Mouse (Mus musculus) activated CD4-positive, CD25-positive, alpha-beta regulatory T cell, adult 4 months (primary cell): ENCODE measurements around the gene Cd200r1. TPM values are rescaled to one million over a fixed set of nuclear protein-coding genes. Genes with fewer than 3 reads are reported as not detected.
"Not testable (repeated sequence)": the region's sequence is repeated elsewhere in the genome, so short reads cannot be mapped to it uniquely, and the experiment has no call there.

Experiments used
- ATAC-seq: one replicate; pipeline ENCODE4 v1.8.0; 2017
- polyA plus RNA-seq, 2 experiments: library from polyadenylated mRNA; unstranded; fragments of 100-300 nt; shearing (Covaris generic); gene quantifications; one replicate each; pipeline ENCODE4 v1.2.1; 2017

Cd200r1 gene
- polyA plus RNA-seq, 2 experiments from 2014 or later, result 39.1 to 40.4 TPM

DNA sequence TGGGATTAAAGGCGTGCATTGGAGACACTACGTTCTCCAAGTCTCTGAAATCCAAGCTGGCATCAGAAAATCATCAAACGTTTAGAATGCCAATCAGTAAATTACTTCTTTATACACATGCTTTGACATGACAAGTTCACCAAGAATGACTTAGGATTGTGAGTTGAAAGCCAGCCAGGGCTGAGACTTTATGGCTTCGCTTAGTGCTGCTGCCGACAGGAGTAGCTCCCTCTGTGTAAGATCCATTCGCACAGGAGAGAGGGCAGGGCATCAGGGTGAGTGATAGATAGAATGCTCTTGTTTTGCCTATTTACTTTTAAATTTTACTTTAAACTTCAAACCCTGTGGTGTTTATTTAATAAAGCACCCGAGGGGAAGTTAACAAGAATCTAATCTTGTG is 2.0 kb downstream of the Cd200r1 start:
- no peak for ATAC-seq

DNA sequence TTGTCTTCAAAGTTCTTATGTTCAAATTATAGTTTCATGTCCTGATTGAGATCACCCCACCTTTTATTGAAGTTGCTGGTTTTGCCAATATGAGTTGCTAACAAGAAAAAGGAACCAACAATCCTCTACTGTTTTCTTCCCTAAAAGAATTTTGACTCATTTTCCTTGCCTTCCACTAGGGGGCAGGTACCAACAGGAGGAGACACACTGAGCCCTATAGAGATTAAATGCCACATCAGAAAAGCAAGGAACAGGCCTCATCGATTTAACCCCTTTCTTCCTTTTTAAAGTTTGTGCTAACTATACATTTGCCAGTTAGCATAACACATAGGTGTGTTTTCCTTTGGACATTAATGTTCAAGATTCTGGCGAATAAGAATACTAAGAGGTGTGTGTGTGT is 2.4 kb downstream of the Cd200r1 start:
- ATAC-seq, result peak; percentile 24

- peak; percentile 23 for ATAC-seq
Measured at GRCm38 (mm10) chr16:44772577-44772976, 7.0 kb downstream of the Cd200r1 start.

DNA sequence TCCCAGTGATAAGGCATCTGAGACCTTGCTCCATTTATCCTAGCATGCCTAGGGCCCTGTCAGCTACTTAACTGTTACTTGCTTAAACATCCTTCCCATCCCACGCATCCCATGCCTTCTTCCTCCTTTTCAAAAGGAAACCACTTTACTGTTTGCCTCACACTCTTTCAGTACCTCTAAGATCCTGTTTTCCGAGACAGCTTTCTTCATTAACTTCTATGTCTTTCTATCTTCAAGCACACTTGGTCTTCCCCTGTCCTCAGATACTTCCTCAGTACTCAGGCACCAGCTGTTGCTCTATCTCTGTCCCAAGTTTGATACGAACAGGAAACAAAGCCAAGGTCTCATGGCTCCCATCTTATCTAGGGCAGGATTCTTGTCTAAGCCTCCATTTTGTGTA is 8.1 kb downstream of the Cd200r1 start:
- peak; percentile 13 for ATAC-seq

GRCm38 (mm10) chr16:44774201-44774600 is 8.7 kb downstream of the Cd200r1 start:
- peak; percentile 58 for ATAC-seq

- ATAC-seq, result peak; percentile 74
Measured at GRCm38 (mm10) chr16:44778538-44779147, 13.1 kb downstream of the Cd200r1 start.

DNA sequence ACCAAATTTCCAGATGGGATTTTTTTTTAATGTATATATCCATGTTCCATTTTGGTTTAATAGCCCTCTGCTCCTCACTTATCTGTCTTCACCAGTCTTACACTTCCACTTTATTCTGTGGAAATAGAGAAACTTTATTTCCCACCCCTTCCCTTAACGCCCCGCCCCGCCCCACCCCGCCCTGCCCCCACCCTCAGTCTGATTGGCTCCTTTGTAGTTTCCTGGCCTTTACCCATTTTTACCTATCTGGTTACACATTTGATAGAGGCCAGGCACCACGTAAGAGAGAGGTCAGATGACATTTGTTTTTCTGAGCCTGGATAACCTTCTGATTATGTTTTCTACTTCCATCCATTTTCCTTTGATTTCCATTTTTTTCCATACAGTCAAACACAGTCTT is 14.0 kb downstream of the Cd200r1 start:
- ATAC-seq, result no peak

- ATAC-seq, result no peak
Measured at GRCm38 (mm10) chr16:44780751-44781150, 15.2 kb downstream of the Cd200r1 start.

GRCm38 (mm10) chr16:44786934-44787333 is 21.4 kb downstream of the Cd200r1 start:
- ATAC-seq, result no peak

- ATAC-seq, result no peak
Measured at GRCm38 (mm10) chr16:44794416-44794815, 28.9 kb downstream of the Cd200r1 start.

DNA sequence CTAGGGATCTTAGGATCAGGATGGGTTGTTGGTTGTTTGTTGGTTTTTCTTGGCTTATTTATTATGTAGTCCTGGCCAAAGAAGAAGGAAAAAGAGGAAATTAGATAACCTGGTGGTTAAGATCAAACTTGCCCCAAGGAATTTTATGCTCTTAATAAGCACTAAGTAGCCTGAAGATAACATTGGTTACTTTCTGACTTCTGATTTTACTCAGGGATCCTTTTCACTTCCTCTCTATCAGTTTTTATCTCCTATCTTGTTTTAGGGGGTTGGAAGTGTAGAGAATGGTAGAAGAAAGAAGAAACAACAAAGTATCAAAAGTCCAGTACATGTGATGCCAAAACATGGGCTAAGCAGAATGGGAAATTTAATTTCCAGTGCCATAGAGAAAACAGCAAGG is 40.4 kb downstream of the Cd200r1 start:
- no peak for ATAC-seq

DNA sequence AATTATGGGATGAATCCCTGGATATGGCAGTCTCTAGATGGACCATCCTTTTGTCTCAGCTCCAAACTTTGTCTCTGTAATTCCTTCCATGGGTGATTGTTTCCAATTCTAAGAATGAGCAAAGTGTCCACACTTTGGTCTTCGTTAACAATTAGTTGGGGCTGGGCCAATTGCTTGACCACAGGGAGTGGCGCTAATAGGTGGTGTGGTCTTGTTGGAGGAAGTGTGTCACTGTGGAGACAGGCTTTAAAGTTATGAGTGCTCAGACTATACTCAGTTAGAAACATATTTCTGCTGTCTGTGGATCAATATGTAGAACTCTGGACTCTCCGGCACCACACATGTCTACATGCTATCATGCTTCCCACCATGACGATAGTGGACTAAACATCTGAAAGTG is 44.7 kb downstream of the Cd200r1 start:
- not testable (repeated sequence) for ATAC-seq

GRCm38 (mm10) chr16:44811544-44811943 is 46.0 kb downstream of the Cd200r1 start, which contains the start of gene Cd200r4:
TSS of gene Cd200r4 (plus strand) at chr16:44811733.
- ATAC-seq, result no peak

DNA sequence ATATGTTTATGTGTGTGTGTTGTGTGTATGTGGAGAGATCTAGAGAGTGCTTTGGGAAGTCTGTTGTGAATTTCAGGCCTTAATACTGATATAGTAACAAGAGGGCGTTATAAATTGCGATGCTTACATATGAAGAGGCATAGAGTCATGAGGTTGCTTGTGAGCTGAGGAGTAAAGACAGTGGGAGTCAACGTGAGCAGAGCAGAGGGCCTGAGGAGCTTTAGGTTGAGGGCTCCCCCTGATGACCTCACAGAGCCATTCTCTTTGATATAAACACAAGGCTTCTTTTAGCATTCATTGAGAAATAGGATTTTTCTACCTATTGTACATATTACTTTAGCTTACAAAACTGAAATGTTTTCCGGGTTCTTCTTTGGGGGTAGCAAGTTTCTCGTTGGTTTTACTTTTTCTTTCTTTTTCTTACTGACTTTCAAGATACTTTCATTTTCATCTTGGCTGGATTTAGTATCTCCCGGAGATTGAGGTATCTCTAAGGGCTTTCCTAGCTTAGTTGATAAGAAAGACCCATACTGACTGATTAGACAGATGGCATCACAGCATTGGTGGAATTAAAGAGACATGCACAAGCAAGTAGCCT is 47.0 kb downstream of the Cd200r1 start:
- ATAC-seq, result peak; percentile 62

- ATAC-seq, result no peak
Measured at GRCm38 (mm10) chr16:44818010-44818409, 52.5 kb downstream of the Cd200r1 start.

GRCm38 (mm10) chr16:44820545-44820944 is 55.0 kb downstream of the Cd200r1 start:
- no peak for ATAC-seq

GRCm38 (mm10) chr16:44832286-44832685 is 66.8 kb downstream of the Cd200r1 start:
- no peak for ATAC-seq

GRCm38 (mm10) chr16:44833189-44833588 is 67.7 kb downstream of the Cd200r1 start:
- not testable (repeated sequence) for ATAC-seq

Other genes with a start within 250 kb of the Cd200r1 start
- gene Boc, start 206.8 kb upstream of the Cd200r1 start, polyA plus RNA-seq, result under 1 TPM; 0.09 to 0.10 TPM
- gene Nepro, start 41.4 kb upstream of the Cd200r1 start, polyA plus RNA-seq, result 1 to 10 TPM; 5.7 to 5.8 TPM
- 10 to 100 TPM; 34.5 to 43.4 TPM for gene Gtpbp8, start 19.4 kb upstream of the Cd200r1 start, polyA plus RNA-seq
- 1 to 10 TPM; 4.5 to 5.4 TPM for gene Cd200r4, start 46.0 kb downstream of the Cd200r1 start, polyA plus RNA-seq
- gene Cd200r2, start 101.4 kb downstream of the Cd200r1 start, polyA plus RNA-seq, result not detected
- 1 to 10 TPM in 1 of 2 experiments, under 1 TPM in 1; 0.57 to 1.1 TPM for gene Cd200r3, start 177.9 kb downstream of the Cd200r1 start, polyA plus RNA-seq